Mouse (Mus musculus): ENCODE results near the gene Car11.

DNA sequence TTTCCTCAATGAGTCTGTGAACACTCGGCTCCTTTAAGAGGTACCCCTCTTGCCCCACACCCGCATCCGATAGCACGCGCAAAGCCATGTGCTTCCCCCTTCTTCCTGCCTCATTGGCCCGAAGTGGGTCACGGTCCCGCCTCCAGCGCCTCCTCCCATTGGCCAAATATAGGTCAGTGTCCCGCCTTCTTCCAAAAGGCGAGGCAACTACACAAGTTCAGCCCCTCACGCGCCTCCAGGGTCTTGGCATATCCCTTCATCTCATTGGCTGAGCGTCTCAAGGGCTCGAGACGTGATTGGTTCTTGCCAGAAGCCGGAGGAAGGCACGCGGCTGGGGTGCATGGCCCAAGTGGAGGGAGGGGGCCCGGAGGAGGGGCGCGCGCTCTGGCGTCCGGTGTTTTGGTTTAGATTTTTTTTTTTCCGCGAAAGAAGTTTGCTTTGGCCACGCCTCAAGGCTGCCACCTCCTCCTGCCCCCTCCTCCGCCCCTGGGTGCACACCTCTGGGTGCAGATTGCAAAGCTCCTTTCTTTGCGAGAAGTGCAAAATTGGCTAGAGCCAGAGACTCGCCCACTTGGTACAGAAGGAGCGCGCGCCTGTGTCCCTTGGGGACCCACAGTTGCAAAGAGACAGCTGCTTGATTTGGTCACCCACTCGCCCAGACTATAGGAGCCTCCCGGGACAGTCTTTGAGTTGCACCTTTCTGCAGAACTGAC is 5.2 kb downstream of the Car11 start, which contains the start of gene Dbp:
- peak in 1 of 3 experiments; percentile 50 for TF ChIP-seq MYOG (IDR thresholded peaks at IDR 0.05; ENCODE audit: control insufficient read depth in 1 of 3, insufficient read depth in 1 of 3, insufficient read length in 2 of 3, low read depth in 2 of 3)
- no peak for TF ChIP-seq POLR2AphosphoS2 (IDR thresholded peaks at IDR 0.05; ENCODE audit: insufficient read length, low read depth)
- peak; percentile 33 for TF ChIP-seq POLR2A (IDR thresholded peaks at IDR 0.05; ENCODE audit: insufficient read length, low read depth)
- no peak for TF ChIP-seq MAX (IDR thresholded peaks at IDR 0.05; ENCODE audit: low read depth)
- no peak for TF ChIP-seq TCF12 (IDR thresholded peaks at IDR 0.05; ENCODE audit: insufficient read depth, poor library complexity, severe bottlenecking)
- peak; percentile 81 for TF ChIP-seq SRF (IDR thresholded peaks at IDR 0.05; ENCODE audit: control insufficient read depth, insufficient read length, low read depth)
- TF ChIP-seq USF1 (IDR thresholded peaks at IDR 0.05; ENCODE audit: low read depth), result peak; percentile 41
- TF ChIP-seq REST (IDR thresholded peaks at IDR 0.05; ENCODE audit: insufficient read depth, insufficient read length), result no peak
- peak in 2 of 3 experiments; percentile 35 to 41 for TF ChIP-seq MYOD1 (IDR thresholded peaks at IDR 0.05; ENCODE audit: control insufficient read depth in 1 of 3, insufficient read length in 2 of 3, low read depth in 2 of 3)
